Comparison of ENCODE assay signal across 21 mouse cellular contexts in the genomic region with DNA sequence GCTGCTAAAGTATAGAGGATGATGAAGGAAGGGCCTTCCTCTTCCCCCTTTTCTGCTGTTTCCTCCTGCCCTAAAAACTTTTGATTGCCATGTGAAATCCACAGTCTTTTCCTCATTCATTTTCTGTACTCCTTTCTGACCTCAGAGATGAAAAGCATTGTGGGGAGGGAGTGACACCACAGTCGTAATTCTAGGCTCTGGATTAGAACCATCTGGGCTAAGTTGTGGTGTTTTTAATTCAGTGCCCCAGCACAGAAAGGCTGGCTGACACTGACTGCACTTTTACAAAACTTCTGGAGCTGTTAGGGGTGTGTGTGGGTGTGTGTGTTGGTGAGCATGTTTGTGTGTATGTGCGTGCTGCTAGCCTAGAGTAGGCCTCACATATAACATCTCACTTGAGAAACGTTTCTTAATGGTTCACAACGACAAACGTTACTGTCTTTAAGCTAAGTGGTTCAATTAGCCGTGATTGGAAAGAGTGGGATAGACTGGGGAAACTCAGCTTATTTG. TPM values are rescaled to one million over a fixed set of nuclear protein-coding genes. Genes with fewer than 3 reads are reported as not detected.
A peak's percentile ranks its signal among the peaks of the same experiment; 100 is the strongest.
DNase-seq lines count a peak whose midpoint lies in the region; ATAC-seq and TF ChIP-seq lines count a peak whose summit lies in the region.
"Had no signal": no experiment of that assay in that cellular context is flagged by ENCODE, and none has a peak within 500 bp of the region (broad histone marks: within the 10 kb centered on the region; RNA-seq: fewer than 3 reads in every experiment).

No protein-coding gene starts in this region.

- no peaks in the 10 kb centered on the region for H3K27me3 ChIP-seq in hindbrain, embryonic 13.5 days
- no peaks in the 10 kb centered on the region for H3K27me3 ChIP-seq in hindbrain, embryonic 16.5 days (replicated peaks; ENCODE audit: control insufficient read depth, insufficient read depth, low read length)
- H3K27me3 ChIP-seq in embryonic facial prominence, embryonic 15.5 days = no peaks in the 10 kb centered on the region
- H3K27me3 ChIP-seq in neural tube, embryonic 14.5 days (ENCODE audit: control insufficient read depth, insufficient read depth, low read length) = no peaks in the 10 kb centered on the region
- H3K27me3 ChIP-seq in intestine, postnatal 0 days (replicated peaks; ENCODE audit: control insufficient read depth, insufficient read depth, low read length) = no peaks in the 10 kb centered on the region
- H3K27me3 ChIP-seq: heart, embryonic 15.5 days; midbrain, embryonic 15.5 days had no signal

- peak overlapping the region; percentile 60 for H3K27ac ChIP-seq in hindbrain, embryonic 13.5 days
- no peak overlapping the region for H3K27ac ChIP-seq in hindbrain, embryonic 16.5 days (ENCODE audit: low read depth, low read length)
- H3K27ac ChIP-seq in layer of hippocampus, adult 2 months = peak overlapping the region; percentile 65
- H3K27ac ChIP-seq in embryonic facial prominence, embryonic 15.5 days (replicated peaks) = peak overlapping the region; percentile 11; the same call in 1 of the 2 replicates
- H3K27ac ChIP-seq in neural tube, embryonic 14.5 days (ENCODE audit: low read depth, low read length) = 0 out of 2 replicates have a peak overlapping the region, but pooled peaks have one; percentile 63
- no peak overlapping the region for H3K27ac ChIP-seq in intestine, postnatal 0 days (ENCODE audit: low read depth, low read length)
- H3K27ac ChIP-seq: heart, adult 2 months; midbrain, embryonic 15.5 days had no signal

- no peaks in the 10 kb centered on the region for H3K36me3 ChIP-seq in hindbrain, embryonic 13.5 days
- H3K36me3 ChIP-seq in hindbrain, embryonic 16.5 days (ENCODE audit: control insufficient read depth, insufficient read depth, low read length) = no peaks in the 10 kb centered on the region
- no peaks in the 10 kb centered on the region for H3K36me3 ChIP-seq in embryonic facial prominence, embryonic 15.5 days
- H3K36me3 ChIP-seq in neural tube, embryonic 14.5 days (ENCODE audit: control insufficient read depth, insufficient read depth, low read length) = no peaks in the 10 kb centered on the region
- H3K36me3 ChIP-seq in intestine, postnatal 0 days (ENCODE audit: control insufficient read depth, insufficient read depth) = no peaks in the 10 kb centered on the region
- H3K36me3 ChIP-seq: heart, embryonic 15.5 days; midbrain, embryonic 15.5 days had no signal

- no peak overlapping the region for H3K4me3 ChIP-seq in hindbrain, embryonic 13.5 days
- no peak overlapping the region for H3K4me3 ChIP-seq in hindbrain, embryonic 16.5 days (ENCODE audit: low read length)
- H3K4me3 ChIP-seq in layer of hippocampus, adult 2 months = no peak overlapping the region
- no peak overlapping the region for H3K4me3 ChIP-seq in embryonic facial prominence, embryonic 15.5 days (replicated peaks)
- no peak overlapping the region for H3K4me3 ChIP-seq in neural tube, embryonic 14.5 days (ENCODE audit: low read depth, low read length)
- no peak overlapping the region for H3K4me3 ChIP-seq in intestine, postnatal 0 days (ENCODE audit: low read depth, low read length)
- H3K4me3 ChIP-seq: heart, adult 2 months; heart, embryonic 15.5 days; midbrain, embryonic 15.5 days had no signal

- H3K4me2 ChIP-seq in hindbrain, embryonic 13.5 days = no peak overlapping the region
- H3K4me2 ChIP-seq in hindbrain, embryonic 16.5 days (ENCODE audit: low read length) = no peak overlapping the region
- no peak overlapping the region for H3K4me2 ChIP-seq in embryonic facial prominence, embryonic 15.5 days (replicated peaks)
- H3K4me2 ChIP-seq in neural tube, embryonic 14.5 days (ENCODE audit: low read depth, low read length) = no peak overlapping the region
- no peak overlapping the region for H3K4me2 ChIP-seq in intestine, postnatal 0 days (replicated peaks; ENCODE audit: low read depth)
- H3K4me2 ChIP-seq: heart, embryonic 15.5 days; midbrain, embryonic 15.5 days had no signal

- no peak for TF ChIP-seq CTCF in layer of hippocampus, adult 2 months (conservative IDR thresholded peaks at IDR 0.05)
- no peak for TF ChIP-seq CTCF in intestine, postnatal 0 days (IDR thresholded peaks at IDR 0.05; ENCODE audit: low read depth)

- H3K4me1 ChIP-seq in hindbrain, embryonic 13.5 days (replicated peaks) = peaks cover 66% of the 10 kb centered on the region
- peaks cover 27% of the 10 kb centered on the region for H3K4me1 ChIP-seq in hindbrain, embryonic 16.5 days (ENCODE audit: control insufficient read depth, insufficient read depth, low read depth, low read length)
- peaks cover 49% of the 10 kb centered on the region for H3K4me1 ChIP-seq in embryonic facial prominence, embryonic 15.5 days
- H3K4me1 ChIP-seq in neural tube, embryonic 14.5 days (ENCODE audit: control insufficient read depth, insufficient read depth, low read length) = peaks cover 25% of the 10 kb centered on the region
- H3K4me1 ChIP-seq in intestine, postnatal 0 days (replicated peaks; ENCODE audit: control insufficient read depth, insufficient read depth, low read length) = no peaks in the 10 kb centered on the region

- no peak for ATAC-seq in hindbrain, embryonic 13.5 days (ENCODE audit: low FRiP score)
- ATAC-seq in hindbrain, embryonic 16.5 days = no peak
- peak; percentile 63; the same call in 1 of the 2 replicates for ATAC-seq in embryonic facial prominence, embryonic 15.5 days (ENCODE audit: insufficient number of reproducible peaks, low FRiP score, low TSS enrichment, low read depth)
- no peak for ATAC-seq in neural tube, embryonic 14.5 days (ENCODE audit: low read depth)
- ATAC-seq in intestine, postnatal 0 days = no peak
- ATAC-seq: intestine, embryonic 16.5 days; liver, postnatal 0 days; midbrain, embryonic 15.5 days had no signal

- no peak overlapping the region for H3K9ac ChIP-seq in hindbrain, embryonic 13.5 days
- no peak overlapping the region for H3K9ac ChIP-seq in hindbrain, embryonic 16.5 days (ENCODE audit: low read depth, low read length)
- H3K9ac ChIP-seq in embryonic facial prominence, embryonic 15.5 days = no peak overlapping the region
- H3K9ac ChIP-seq in neural tube, embryonic 14.5 days (replicated peaks; ENCODE audit: low read depth, low read length) = no peak overlapping the region
- H3K9ac ChIP-seq in intestine, postnatal 0 days (ENCODE audit: low read depth, low read length) = no peak overlapping the region
- H3K9ac ChIP-seq: heart, embryonic 15.5 days; liver, postnatal 0 days; midbrain, embryonic 15.5 days had no signal

- no peak for DNase-seq in layer of hippocampus, adult 2 months (ENCODE audit: low spot score in 2 of 2)
- no peak for DNase-seq in layer of hippocampus, adult 11-12 months (ENCODE audit: low spot score)
- DNase-seq in retina, embryonic 14.5 days (ENCODE audit: low spot score) = no peak
- DNase-seq: cerebellum, adult 2 months; gastrocnemius, postnatal 14 days; heart, postnatal 4 days; liver, postnatal 0 days; lung, postnatal 10 days; right cerebral cortex, adult 18-20 months; thymus, adult 18-20 months; thymus, postnatal 4 days had no signal

- no peaks in the 10 kb centered on the region for H3K9me3 ChIP-seq in hindbrain, embryonic 13.5 days
- no peaks in the 10 kb centered on the region for H3K9me3 ChIP-seq in hindbrain, embryonic 16.5 days (ENCODE audit: control insufficient read depth, low read length)
- no peaks in the 10 kb centered on the region for H3K9me3 ChIP-seq in embryonic facial prominence, embryonic 15.5 days (replicated peaks)
- no peaks in the 10 kb centered on the region for H3K9me3 ChIP-seq in neural tube, embryonic 14.5 days (ENCODE audit: control insufficient read depth, low read length)
- no peaks in the 10 kb centered on the region for H3K9me3 ChIP-seq in intestine, postnatal 0 days (ENCODE audit: control insufficient read depth)
- H3K9me3 ChIP-seq: heart, embryonic 15.5 days; midbrain, embryonic 15.5 days had no signal

- WGBS in hindbrain, embryonic 13.5 days = 61% methylated on average over 6 of the region's 6 CpGs
- 63% methylated on average over 6 of the region's 6 CpGs for WGBS in hindbrain, embryonic 16.5 days
- 33% methylated on average over 6 of the region's 6 CpGs for WGBS in embryonic facial prominence, embryonic 15.5 days
- WGBS in neural tube, embryonic 14.5 days = 46% methylated on average over 6 of the region's 6 CpGs
- WGBS in intestine, postnatal 0 days = 75% methylated on average over 6 of the region's 6 CpGs

RNA-seq across cellular contexts. Expression of a gene that starts 16.8 kb away (rescaled TPM):
- polyA plus RNA-seq in hindbrain, embryonic 13.5 days (2015; fragmentation: Nextera tagmentation; extraction: Ambion mirVana) = 5.6 and 6.4 TPM in 2 replicates
- polyA plus RNA-seq in hindbrain, embryonic 16.5 days (2015; fragmentation: Nextera tagmentation; extraction: Ambion mirVana) = 7.2 and 7.4 TPM in 2 replicates
- 10 to 100 TPM; 96.2 to 98.8 TPM for total RNA-seq in layer of hippocampus, adult 2 months (2021)
- polyA plus RNA-seq in embryonic facial prominence, embryonic 15.5 days (2015; fragmentation: Nextera tagmentation; extraction: Ambion mirVana) = 1.2 and 1.5 TPM in 2 replicates
- polyA plus RNA-seq in neural tube, embryonic 14.5 days (2014; fragmentation: Nextera tagmentation; extraction: Ambion mirVana) = 9.7 and 11.5 TPM in 2 replicates
- 2.8 and 3.2 TPM in 2 replicates for polyA plus RNA-seq in intestine, postnatal 0 days (2015; fragmentation: Nextera tagmentation; extraction: Ambion mirVana)
- total RNA-seq: liver, adult 2 months had no signal

Comparison
In these comparisons a context has a peak if more than half of its experiments do, and no peak if none do; other contexts are left out.
1. H3K27ac ChIP-seq: peak in hindbrain, embryonic 13.5 days (single experiment), layer of hippocampus, adult 2 months (single experiment), embryonic facial prominence, embryonic 15.5 days (single experiment) and neural tube, embryonic 14.5 days (single experiment); none in hindbrain, embryonic 16.5 days (single experiment) and intestine, postnatal 0 days (single experiment).